Comparison of ENCODE assay signal across 8 mouse cellular contexts in the genomic region with DNA sequence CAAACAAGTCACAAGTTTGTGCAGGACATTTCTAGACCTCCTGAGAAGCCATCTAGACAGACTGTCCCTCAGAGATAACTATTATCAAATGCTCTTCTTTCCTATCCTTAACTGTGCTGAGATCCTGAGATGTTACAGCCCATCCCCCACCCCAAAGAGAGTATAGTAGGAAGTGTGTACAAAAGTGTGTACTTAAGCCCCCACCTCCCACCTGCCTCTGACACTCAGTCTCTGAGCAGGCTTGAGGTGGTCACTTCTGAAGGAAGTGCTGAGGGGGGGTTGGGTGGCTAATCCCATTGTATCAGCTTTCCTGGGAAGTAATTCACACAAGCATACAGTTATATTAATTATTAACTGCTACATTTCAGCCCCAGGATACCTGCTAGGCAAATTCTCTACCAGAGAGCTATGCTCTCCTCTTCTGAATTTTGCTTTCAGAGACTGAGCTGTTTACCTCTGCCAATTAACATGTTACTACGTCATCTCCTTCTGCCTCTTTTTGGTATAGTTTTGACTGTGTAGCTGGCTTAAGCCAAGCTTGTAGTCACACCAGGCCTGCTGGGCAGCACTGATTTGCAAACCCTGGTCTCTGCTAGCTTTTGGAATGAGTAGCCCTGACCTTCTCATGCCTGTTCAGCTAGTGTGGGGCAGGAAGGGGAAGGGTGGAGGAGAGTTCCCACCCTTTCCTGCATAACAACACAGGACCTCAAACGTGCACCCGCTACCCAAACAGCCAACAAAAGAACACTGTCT.
A peak's percentile ranks its signal among the peaks of the same experiment; 100 is the strongest.
DNase-seq lines count a peak whose midpoint lies in the region; ATAC-seq and TF ChIP-seq lines count a peak whose summit lies in the region.

No protein-coding gene starts in this region.

- peak; percentile 29 to 54 for DNase-seq in cerebellum, postnatal 10 days
- DNase-seq in cerebellum, adult 2 months = no peak
- peak; percentile 82 for DNase-seq in ES-CJ7 (ENCODE audit: low read depth, low spot score)
- peak; percentile 60 to 81 for DNase-seq in kidney, postnatal 36 days
- no peak for DNase-seq in limb, embryonic 10.5 days (ENCODE audit: low spot score)
- DNase-seq in layer of hippocampus, adult 8-10 months (ENCODE audit: low spot score in 2 of 2) = no peak

- no peak overlapping the region for H3K4me2 ChIP-seq in heart, embryonic 11.5 days

- TF ChIP-seq CTCF in cerebellum, adult 2 months (IDR thresholded peaks at IDR 0.05; ENCODE audit: borderline replicate concordance, insufficient read depth, low read depth, low read length) = no peak

- no peaks in the 10 kb centered on the region for H3K9me3 ChIP-seq in heart, embryonic 11.5 days (replicated peaks; ENCODE audit: control insufficient read depth, low read length)
- no peaks in the 10 kb centered on the region for H3K9me3 ChIP-seq in limb, embryonic 10.5 days (replicated peaks)

- no peaks in the 10 kb centered on the region for H3K36me3 ChIP-seq in heart, embryonic 11.5 days (ENCODE audit: control insufficient read depth, insufficient read depth, low read length)
- no peaks in the 10 kb centered on the region for H3K36me3 ChIP-seq in limb, embryonic 10.5 days

- H3K9ac ChIP-seq in heart, embryonic 11.5 days (ENCODE audit: low read depth, low read length) = no peak overlapping the region

- H3K27ac ChIP-seq in cerebellum, adult 2 months (ENCODE audit: insufficient read depth, low read length) = no peak overlapping the region
- H3K27ac ChIP-seq in heart, embryonic 11.5 days (ENCODE audit: low read depth, low read length) = peak overlapping the region; percentile 67
- no peak overlapping the region for H3K27ac ChIP-seq in limb, embryonic 10.5 days

- no peaks in the 10 kb centered on the region for H3K4me1 ChIP-seq in cerebellum, adult 2 months (ENCODE audit: control insufficient read depth, insufficient read depth, low read length)
- H3K4me1 ChIP-seq in heart, embryonic 11.5 days (ENCODE audit: control insufficient read depth, insufficient read depth, low read length) = peaks cover 14% of the 10 kb centered on the region
- peaks cover 22% of the 10 kb centered on the region for H3K4me1 ChIP-seq in limb, embryonic 10.5 days

- no peak for TF ChIP-seq POLR2A in cerebellum, adult 2 months (IDR thresholded peaks at IDR 0.05; ENCODE audit: borderline replicate concordance, insufficient read depth, low read length)

- no peaks in the 10 kb centered on the region; the same call in 1 of the 2 replicates for H3K27me3 ChIP-seq in cerebellum, adult 2 months (ENCODE audit: control insufficient read depth, insufficient read depth, low read length)
- no peaks in the 10 kb centered on the region for H3K27me3 ChIP-seq in heart, embryonic 11.5 days (ENCODE audit: control insufficient read depth, insufficient read depth, low read length)
- H3K27me3 ChIP-seq in limb, embryonic 10.5 days (ENCODE audit: low read depth, poor library complexity, severe bottlenecking) = no peaks in the 10 kb centered on the region

- no peak for ATAC-seq in heart, embryonic 11.5 days (replicated peaks; ENCODE audit: insufficient number of reproducible peaks, low FRiP score, low TSS enrichment)
- ATAC-seq in monocyte, adult 5-6 weeks (replicated peaks; ENCODE audit: insufficient number of reproducible peaks, low FRiP score, low TSS enrichment, poor library complexity, severe bottlenecking) = peak; percentile 62

- 47% methylated on average over 3 of the region's 3 CpGs for WGBS in cerebellum, adult 2 months
- 39% methylated on average over 3 of the region's 3 CpGs for WGBS in heart, embryonic 11.5 days (ENCODE audit: insufficient replicate concordance)
- 70% methylated on average over 3 of the region's 3 CpGs for WGBS in limb, embryonic 10.5 days

- no peak overlapping the region for H3K4me3 ChIP-seq in cerebellum, adult 2 months (replicated peaks; ENCODE audit: insufficient read depth, low read depth, low read length)
- no peak overlapping the region for H3K4me3 ChIP-seq in heart, embryonic 11.5 days (ENCODE audit: low read depth, low read length)
- H3K4me3 ChIP-seq in limb, embryonic 10.5 days = no peak overlapping the region

Comparison
In these comparisons a context has a peak if more than half of its experiments do, and no peak if none do; other contexts are left out.
1. DNase-seq: peak in cerebellum, postnatal 10 days (2 of 2), ES-CJ7 (single experiment) and kidney, postnatal 36 days (2 of 2); none in cerebellum, adult 2 months (0 of 2), limb, embryonic 10.5 days (single experiment) and layer of hippocampus, adult 8-10 months (0 of 2).